Mouse (Mus musculus) CH12.LX (cell line): ENCODE data around the gene Cfh.

Experiments used
- CHD2 ChIP-seq: IDR thresholded peaks from 2 replicates; pipeline ENCODE4 v1.6.1; 2011; ENCODE audit warnings: low read length, improper control_type of control experiment
- CTCF ChIP-seq, 2 experiments: IDR thresholded peaks in 1 of 2; conservative IDR thresholded peaks in 1 of 2; 2 replicates each; pipeline ENCODE4 v1.5.1; 2011 to 2012; ENCODE audit warnings: low read depth in 2 of 2, low read length in 2 of 2, improper control_type of control experiment in 1 of 2, inconsistent platforms in 1 of 2, mild to moderate bottlenecking in 1 of 2, moderate library complexity in 1 of 2
- EP300 ChIP-seq: IDR thresholded peaks from 2 replicates; pipeline ENCODE4 v1.6.1; 2011; ENCODE audit warnings: low read length, improper control_type of control experiment
- GABPA ChIP-seq: IDR thresholded peaks from 2 replicates; pipeline ENCODE4 v1.6.1; 2012; ENCODE audit warnings: low read depth, low read length, improper control_type of control experiment, inconsistent platforms; ENCODE audit not compliant: insufficient replicate concordance
- MXI1 ChIP-seq: IDR thresholded peaks from 2 replicates; pipeline ENCODE4 v1.6.1; 2011; ENCODE audit warnings: mild to moderate bottlenecking, low read depth, low read length, improper control_type of control experiment
- NRF1 ChIP-seq: IDR thresholded peaks from 2 replicates; pipeline ENCODE4 v1.6.1; 2014; ENCODE audit warnings: low read depth, mild to moderate bottlenecking, inconsistent platforms, low read length, improper control_type of control experiment, moderate library complexity
- POLR2A ChIP-seq: IDR thresholded peaks from 2 replicates; pipeline ENCODE4 v1.6.1; 2011; ENCODE audit warnings: low read depth, mild to moderate bottlenecking, improper control_type of control experiment, low read length
- RCOR1 ChIP-seq: conservative IDR thresholded peaks from 2 replicates; pipeline ENCODE4 v1.6.1; 2012; ENCODE audit warnings: low read depth, mild to moderate bottlenecking, inconsistent platforms, low read length, improper control_type of control experiment
- TBP ChIP-seq: conservative IDR thresholded peaks from 2 replicates; pipeline ENCODE4 v1.6.1; 2011; ENCODE audit warnings: low read depth, low read length, improper control_type of control experiment
- TCF12 ChIP-seq: IDR thresholded peaks from 2 replicates; pipeline ENCODE4 v1.6.1; 2014; ENCODE audit warnings: low read depth, mild to moderate bottlenecking, inconsistent platforms, low read length, improper control_type of control experiment
- ZKSCAN1 ChIP-seq: IDR thresholded peaks from 2 replicates; pipeline ENCODE4 v1.6.1; 2012; ENCODE audit warnings: low read depth, inconsistent platforms, low read length, improper control_type of control experiment, borderline replicate concordance

GRCm38 (mm10) chr1:140225221-140225620, 41.7 kb upstream of the Cfh start:
- TF ChIP-seq NRF1 (no peak), CTCF (conservative IDR thresholded peaks at IDR 0.05 in 1 of 2, IDR thresholded peaks at IDR 0.05 in 1 of 2; ENCODE audit: low read depth in 2 of 2, low read length in 2 of 2) (no peak), TBP (no peak), RCOR1 (no peak), POLR2A (no peak), TCF12 (no peak), ZKSCAN1 (no peak), GABPA (no peak), EP300 (no peak), CHD2 (no peak), MXI1 (no peak)
